Mouse (Mus musculus) T-helper 2 cell (primary cell): ENCODE results near the gene Pdzd7.

ENCODE experiments used
- in situ Hi-C: fragments of 300-600 bp; cut with MboI, MseI; formaldehyde crosslinking; loops from one replicate; pipeline ENCODE4 v1.15.1; 2025; ENCODE audit warnings: high pct_unique_total_duplicates

Pdzd7 gene

DNA sequence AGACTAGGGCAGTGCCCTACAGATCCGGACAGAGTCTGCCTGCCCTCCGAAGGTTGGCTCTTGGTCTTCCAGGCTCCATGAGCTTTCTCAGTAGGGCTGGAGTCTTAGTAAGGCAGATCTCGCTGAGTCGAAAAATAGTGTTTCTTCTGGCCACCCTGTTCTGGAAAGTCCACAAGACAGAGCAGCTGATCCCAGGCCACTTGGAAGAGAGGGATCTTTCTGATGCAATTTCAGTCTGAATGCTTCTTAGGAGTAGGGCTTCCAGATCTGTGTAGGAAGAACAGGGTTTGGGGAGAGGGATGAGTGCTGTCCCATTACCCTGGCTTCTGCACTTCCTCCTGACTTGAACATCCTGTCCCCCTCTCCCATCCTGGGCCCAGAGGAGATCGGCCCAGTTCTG, at the start of gene Pdzd7:
TSS of gene Pdzd7 (minus strand) at position 67 of the 400 bp plus-strand sequence.
- in situ Hi-C loops = no loop called here

- in situ Hi-C loops = no loop called here
Measured at GRCm38 (mm10) chr19:45081841-45082550, 36.5 kb upstream of the Pdzd7 start.

- in situ Hi-C loops = no loop called here
Measured at GRCm38 (mm10) chr19:45081279-45081678, 35.8 kb upstream of the Pdzd7 start.

DNA sequence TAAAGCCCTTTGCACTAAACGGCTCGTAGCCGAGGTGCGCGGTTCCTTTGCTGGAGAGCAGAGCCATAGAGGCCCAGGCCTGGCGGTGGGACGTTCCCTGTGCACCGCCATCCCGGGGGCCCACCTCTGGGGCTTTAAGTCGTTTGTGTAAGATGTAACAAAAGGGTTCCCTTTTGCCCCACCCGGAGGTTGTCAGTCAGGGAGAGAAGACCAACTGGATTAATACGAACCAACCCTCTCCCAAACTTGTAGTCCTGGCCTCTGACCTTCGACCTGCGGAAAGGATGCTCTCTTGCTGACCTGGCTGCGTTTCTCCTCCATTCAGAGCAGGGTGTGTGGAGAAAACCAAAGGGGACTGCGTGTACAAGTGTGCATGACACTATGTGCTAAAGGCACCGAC, 35.2 kb upstream of the Pdzd7 start:
- in situ Hi-C loops = no loop called here

GRCm38 (mm10) chr19:45079769-45080515, 34.4 kb upstream of the Pdzd7 start:
- in situ Hi-C loops = no loop called here

GRCm38 (mm10) chr19:45078971-45079764, 33.7 kb upstream of the Pdzd7 start:
- in situ Hi-C loops = no loop called here

DNA sequence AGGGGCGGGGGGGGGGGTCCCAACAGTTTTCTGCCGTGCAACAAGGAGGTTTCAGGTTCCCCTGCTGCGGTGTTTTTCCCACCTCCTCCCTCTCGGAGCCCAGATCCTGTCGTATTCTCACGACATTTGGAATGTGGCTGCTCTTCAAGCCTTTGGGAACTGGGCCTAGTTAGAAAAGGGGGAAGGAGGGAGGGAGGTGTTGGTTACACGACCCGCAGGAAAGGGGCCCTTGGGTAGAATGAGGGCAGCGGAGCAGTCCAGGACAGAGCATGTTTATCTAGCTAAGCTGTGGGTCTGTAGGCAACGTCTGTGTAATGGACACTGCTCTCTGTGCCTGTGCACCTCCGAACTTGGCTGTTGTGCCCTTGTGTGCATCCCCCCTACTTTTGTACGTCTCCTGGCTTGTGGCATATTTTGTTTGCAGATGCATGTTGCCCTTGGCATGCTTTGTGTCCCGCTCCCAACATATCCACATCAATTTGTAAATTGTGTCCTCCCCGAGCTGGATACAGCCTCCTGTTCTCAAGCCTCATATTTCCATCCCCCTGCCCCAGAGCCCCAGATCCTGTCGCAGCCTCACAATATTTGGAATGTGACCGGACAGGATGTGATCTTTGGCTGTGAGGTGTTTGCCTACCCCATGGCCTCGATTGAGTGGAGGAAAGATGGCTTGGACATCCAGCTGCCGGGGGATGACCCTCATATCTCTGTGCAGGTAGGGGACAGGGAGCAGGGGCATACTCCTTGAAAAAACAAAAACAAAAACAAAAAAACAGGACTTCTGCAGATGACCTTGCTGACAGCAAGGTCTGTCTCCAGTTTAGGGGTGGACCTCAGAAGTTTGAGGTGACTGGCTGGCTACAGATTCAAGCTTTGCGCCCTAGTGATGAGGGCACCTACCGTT, 32.5 kb upstream of the Pdzd7 start:
- in situ Hi-C loops = no loop called here

DNA sequence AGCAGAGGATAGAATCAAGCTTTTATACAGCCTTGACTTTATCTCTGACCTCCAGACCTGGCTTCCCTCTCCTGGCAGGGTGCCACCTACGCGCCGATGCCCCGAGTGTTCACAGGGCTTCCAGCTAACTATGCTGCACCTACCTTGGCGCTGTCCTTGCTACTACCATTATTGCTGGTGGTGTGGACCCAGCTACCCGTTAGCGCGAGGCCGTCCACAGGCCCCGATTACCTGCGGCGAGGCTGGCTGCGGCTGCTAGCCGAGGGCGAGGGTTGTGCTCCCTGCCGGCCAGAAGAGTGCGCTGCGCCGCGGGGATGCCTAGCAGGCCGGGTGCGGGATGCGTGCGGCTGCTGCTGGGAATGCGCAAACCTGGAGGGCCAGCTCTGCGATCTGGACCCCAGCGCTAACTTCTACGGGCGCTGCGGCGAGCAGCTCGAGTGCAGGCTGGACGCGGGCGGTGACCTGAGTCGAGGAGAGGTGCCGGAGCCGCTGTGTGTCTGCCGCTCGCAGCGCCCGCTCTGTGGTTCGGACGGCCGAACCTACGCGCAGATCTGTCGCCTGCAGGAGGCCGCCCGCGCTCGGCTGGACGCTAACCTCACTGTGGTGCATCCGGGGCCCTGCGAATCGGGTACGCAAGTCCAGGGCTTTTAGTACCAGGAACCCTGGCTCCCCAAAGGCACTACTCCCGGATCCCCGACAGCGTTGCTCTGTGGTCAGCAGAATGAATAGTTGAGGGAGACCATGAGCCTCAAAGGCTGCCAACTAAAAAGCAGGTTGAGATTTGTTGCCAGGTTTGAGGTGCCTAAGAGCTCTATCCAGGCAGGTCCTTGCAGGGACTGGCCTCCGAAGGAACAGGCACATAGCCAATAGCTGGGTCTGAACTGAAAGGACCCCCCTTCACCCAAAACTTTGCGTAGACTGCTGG, 31.3 kb upstream of the Pdzd7 start:
- in situ Hi-C loops = no loop called here

DNA sequence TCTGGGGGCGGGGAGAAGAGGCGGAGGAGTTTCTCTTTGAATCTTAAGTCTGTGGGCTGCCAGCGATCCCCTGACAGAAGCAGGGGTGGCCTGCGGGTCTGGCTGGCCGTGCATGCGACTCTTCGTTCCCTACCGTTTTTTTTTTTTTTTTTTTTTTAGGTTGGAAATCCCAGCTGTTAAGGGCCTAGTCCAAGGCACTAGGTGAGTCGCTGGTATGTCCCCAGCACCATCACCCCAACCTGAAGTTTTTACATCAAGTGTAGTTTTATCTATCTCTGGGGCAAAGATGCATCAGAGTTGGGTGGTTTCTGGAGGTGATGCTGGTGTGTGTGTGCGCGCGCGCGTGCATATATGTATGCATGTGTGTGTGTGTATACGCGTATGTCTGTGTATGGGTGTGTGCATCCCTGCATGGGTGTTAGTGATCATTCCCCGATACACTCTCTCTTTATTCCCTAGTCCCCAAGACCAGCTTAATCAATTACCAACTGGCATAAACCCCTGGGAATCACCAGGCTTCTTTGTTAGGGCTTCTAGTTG, 30.6 kb upstream of the Pdzd7 start:
- in situ Hi-C loops = no loop called here

- in situ Hi-C loops = no loop called here
Measured at GRCm38 (mm10) chr19:45075323-45076035, 30.0 kb upstream of the Pdzd7 start.

DNA sequence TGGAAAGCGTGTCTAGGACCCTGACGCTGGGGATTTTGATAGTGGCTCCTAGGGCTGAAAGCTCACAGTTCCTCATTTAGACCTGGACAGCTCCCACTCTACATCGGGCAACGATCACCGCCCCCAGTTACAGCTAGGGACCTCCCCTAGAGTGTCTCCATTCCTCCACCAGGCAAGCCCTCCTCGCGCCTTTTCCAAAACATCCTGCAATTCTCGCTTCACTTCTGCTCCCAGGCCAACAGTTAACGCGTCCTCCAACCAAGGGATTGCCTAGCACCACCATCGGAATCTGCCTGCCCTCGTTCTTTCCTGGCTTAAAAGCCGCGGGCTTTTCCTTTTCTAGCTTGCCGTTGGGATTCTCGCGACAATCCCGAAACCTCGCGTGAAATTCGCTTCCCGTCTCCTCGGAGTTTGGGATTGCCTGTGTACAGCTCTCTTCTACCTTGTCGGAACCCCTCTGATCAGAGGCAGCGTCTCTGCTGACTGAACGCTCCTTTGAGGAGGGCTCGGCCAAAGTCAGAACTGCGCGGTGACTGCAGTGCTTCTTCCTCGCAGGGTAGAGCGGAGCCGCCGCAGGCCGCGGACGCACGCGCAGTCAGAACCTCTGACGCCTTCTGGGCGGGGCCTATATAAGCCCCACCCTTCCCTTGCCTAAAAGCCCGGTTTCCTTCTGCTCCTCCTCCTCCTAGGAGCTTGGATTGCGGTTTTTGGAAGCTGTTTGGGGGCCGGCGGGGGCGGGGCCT, 29.2 kb upstream of the Pdzd7 start, which contains the start of gene Kazald1:
TSS of gene Kazald1 (plus strand) at position 662 of the 743 bp plus-strand sequence.
- in situ Hi-C loops = no loop called here

DNA sequence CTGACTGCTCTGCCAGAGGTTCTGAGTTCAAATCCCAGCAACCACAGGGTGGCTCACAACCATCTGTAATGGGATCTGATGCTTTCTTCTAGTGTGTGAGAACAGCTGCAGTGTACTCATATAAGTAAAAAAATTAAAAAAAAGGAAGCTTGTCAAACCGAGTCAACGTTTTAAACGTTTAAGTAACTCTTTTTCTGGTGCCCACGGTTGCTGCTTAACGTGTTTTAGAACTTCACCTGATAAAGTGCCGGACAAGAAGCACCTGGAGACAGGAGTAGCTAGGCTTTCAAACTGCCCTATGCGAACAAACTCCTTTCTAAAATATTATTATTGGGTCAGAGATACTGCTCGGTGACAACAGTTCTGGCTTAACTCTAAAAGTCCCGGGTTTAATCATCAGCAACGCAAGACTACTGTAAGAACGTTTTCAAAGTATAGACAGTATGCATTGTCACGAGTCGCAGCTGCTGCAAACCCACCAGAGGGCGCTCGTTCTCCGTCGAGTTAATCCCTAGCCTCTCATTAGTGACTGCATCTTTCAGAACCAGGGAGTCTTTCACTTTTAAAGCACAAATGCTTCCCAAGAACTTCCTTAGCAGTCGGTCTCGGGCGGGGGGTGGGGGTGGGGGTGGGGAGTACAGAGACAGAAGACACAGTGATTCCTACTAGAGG, 28.5 kb upstream of the Pdzd7 start:
- in situ Hi-C loops = no loop called here

DNA sequence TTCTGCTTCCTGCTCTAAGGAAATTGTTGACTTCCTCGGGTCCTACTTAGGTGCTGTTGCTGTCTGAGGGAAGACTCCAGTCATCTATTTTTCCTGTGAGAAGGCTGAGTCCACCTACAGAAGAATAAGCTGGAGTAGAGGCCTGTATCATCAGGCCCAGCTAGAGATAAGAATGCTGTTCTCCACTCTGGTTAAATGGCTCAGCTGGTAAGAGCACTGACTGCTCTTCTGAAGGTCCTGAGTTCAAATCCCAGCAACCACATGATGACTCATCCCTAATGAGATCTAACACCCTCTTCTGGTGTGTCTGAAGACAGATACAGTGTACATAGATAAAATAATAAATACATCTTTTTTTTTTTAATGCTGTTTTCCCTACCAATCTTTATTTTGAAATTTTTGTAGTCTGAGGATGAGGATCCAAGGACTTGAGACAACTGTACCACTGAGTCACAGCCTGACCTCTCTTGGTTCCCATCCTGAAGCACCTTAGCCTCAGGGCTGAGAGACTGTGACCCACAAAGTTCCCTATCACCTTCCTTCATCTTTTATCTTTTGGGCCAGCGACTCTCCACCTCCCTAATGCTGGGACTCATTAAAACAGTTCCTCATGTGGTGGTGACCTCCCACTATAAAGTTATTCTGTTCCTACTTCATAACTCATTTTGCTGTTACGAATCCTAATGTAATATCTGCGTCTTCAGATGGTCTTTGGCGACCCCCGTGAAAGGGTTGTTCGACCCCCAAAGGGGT, 22.4 kb upstream of the Pdzd7 start:
- in situ Hi-C loops = no loop called here

DNA sequence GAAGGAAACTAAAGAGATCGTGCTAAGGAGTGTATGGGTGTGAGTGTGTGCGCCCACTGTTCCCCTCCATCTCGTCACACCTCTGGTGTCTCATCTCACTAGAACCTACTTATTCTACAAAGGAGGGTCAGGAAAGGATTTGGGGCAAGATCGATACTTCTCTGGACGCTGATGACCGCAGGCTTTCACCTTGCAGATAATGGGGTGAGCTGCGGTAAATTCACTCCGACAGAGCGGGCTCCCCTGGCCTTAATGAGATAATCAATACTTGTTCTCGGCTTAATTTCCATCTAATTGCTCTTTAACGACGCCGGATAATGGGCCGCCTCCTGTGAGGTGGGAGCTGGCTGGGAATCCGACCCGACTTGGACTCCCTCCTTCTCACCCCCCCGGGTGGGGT, 21.7 kb upstream of the Pdzd7 start:
- in situ Hi-C loops = no loop called here

DNA sequence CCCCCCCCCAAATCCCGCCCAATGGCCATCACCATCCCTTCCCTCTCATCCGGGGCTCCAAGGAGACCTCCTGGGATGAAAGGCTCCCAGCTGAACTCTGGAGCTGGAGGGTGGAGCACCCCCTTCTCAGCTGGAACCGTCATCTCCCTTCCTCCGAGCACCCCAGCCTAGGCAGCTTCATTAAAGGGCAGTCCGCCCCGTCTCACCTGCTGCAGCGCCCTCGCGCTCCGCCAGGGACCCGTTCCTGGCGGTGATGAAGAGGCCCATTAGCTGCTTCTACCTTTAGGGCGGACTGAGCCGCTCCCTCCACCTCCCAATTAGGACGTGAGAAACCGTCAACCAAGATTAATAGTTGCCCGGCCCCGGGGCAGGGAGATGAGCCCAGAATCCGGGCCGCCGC, 19.7 kb upstream of the Pdzd7 start:
- in situ Hi-C loops = no loop called here

DNA sequence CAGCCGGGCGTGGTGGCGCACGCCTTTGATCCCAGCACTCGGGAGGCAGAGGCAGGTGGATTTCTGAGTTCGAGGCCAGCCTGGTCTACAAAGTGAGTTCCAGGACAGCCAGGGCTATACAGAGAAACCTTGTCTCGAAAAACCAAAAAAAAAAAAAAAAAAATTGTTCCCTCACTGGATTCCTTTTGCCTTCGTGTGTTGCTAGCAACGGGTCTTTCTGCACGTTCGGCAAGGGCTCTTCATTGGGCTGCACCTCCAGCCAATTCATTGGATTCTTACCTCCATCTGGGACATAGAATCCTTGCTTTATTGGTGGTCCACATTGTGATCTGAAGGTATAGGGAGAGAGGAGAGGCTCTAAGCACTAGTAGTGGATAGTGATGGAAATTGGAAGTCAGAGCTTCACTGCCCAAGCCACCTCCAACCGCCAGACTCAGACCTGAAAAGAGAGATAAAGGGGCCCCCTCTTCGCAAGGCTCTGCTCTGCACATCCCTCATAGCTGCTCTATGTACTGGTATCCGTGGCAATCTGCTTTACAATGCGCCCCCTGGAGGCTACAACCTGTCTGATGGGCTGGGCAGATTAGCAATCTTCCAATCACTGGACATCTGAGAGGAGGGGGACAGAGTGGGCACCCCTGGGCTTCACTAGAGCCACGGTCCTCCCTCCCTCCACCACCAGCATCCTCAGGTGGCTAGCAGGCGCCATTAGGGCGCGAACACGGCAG, 18.2 kb upstream of the Pdzd7 start:
- in situ Hi-C loops = no loop called here

GRCm38 (mm10) chr19:45058841-45059240, 13.3 kb upstream of the Pdzd7 start:
- in situ Hi-C loops = no loop called here
